Mouse (Mus musculus): ENCODE data around the gene Mef2a. TPM values are rescaled to one million over a fixed set of nuclear protein-coding genes. Genes with fewer than 3 reads are reported as not detected.

Mef2a gene
- polyA plus RNA-seq, 1 experiment from 2014 or later, result 38.0 TPM

Other genes with a start within 250 kb of the Mef2a start
- gene Lysmd4, start 150.3 kb downstream of the Mef2a start, polyA plus RNA-seq (2015; fragmentation: Nextera tagmentation; extraction: Ambion mirVana), result 37.5 and 41.2 TPM in 2 replicates

Data from hindbrain, embryonic 16.5 days (tissue).